Mouse (Mus musculus) telencephalon, adult 2 months (tissue): Measurements from ENCODE around the gene Narf.
A peak's percentile ranks its signal among the peaks of the same experiment; 100 is the strongest.

Source experiments
- DNase-seq: peaks from one replicate; pipeline ENCODE4 v3.0.0-alpha.2; 2011; ENCODE audit warnings: low read depth, low spot score

Gene Narf

DNA sequence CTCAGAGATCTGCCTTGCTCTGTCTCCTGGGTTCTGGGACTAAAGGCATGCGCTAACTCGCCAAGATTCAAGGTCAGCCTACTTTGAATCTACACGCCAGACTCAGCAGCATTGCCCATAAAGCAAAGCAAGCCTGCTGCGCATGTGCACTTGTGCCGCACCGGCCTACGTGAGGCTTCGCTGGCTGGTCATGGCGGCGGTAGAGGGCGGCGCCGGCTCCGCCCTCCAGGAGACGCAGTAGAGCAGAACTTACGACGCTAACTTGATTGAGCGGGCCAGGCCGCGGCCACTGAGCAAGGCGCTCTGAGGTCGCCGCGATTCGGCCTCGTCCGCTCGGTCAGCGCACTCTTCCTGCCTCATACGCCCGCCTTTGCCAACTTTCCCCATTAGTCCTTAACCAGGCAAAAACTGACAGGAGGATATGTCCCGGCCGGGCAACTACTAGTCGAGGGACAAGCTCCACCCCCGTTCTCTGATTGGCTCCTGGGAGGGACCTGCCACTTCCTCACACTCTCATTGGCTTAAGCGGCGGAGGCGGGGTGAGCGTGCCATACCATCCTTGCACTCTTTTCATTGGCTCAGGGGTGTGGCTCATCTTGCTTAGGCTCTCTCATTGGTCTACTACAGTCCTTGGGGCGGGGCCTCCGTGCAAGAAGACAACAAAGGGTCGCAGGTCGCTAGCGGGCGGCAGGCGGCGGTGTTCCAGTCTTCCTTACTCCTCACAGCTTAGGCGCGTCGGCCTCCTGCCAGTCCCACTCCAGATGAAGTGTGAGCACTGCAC, at the start of gene Narf:
Gene Narf (plus strand): TSS at position 690 of the 781 bp plus-strand sequence.
- peak; percentile 99 for DNase-seq

DNA sequence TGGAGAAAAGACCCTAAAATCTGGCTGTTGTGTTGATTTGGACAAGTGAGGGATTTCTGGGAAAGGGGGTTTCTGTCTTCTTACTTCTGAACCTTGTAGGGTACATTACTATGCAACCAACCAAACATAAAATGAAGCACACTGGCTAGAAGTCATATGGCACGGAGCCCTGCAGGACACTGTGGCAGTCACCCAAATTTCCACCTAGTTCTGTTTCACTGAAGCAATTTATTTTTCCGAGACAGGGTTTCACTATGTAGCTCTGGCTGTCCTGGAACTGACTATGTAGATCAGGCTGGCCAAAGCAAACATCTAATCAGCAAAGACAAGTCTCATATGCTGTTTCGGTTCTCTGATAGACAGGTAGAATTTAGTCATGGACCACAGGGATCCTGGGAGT, 47.4 kb upstream of the Narf start:
- no peak for DNase-seq

DNA sequence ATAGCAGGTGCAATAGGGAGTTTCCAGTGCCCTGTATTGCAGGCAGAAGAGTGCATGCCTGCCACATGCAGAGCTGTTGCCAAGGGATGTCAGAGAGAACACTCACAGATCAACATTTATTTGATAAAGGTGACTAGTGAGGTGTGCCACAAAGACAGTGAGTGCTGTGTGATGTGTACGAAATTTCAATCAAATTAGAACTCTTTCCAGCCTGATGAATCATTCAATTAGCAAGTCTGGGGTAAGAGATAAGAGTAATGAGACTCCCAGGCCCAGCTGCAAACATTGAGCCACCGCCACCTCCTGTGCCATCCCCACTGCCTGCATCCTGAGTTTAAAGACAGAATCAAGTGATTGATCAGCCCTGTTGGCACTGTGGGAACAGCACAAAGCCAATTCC, 44.3 kb upstream of the Narf start:
- no peak for DNase-seq

DNA sequence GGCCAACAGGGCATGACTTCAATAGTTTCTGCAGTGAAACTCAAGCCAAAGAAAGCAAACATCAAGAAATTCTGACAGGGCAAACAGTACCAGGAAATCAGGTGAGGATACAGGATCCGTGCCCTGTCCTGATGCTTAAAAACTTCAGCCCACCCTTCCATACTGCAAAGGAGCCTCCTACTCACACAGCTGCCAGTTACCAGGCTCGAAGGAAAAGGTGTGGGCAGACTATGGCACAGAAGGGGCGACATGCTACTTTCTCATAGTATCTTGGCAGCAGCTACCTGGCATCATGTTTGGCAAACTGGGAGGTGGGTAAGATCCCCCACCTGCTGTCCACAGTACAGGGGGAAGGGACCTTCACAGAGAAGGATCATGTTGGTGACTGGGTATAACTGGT, 43.6 kb upstream of the Narf start:
- DNase-seq: no peak

DNA sequence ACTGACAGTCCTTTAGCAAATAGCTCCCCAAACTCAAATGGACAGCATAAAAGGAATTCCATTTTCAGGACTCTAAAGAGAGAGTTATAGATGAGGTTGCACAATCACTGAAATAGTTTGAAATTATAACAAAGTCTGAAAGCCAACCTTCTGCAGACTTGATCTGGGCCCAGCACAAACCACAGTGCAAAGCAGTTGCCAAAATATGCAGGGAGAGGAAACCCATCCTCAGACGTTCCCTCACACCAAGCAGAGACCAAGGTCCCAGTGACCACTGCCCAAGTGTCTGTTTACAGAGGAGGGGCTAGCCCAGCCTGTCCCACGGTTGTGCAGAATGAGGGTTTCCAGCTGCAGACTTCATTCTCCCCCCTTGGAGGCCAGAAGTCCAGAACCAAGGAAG, 38.4 kb upstream of the Narf start:
- DNase-seq: no peak

DNA sequence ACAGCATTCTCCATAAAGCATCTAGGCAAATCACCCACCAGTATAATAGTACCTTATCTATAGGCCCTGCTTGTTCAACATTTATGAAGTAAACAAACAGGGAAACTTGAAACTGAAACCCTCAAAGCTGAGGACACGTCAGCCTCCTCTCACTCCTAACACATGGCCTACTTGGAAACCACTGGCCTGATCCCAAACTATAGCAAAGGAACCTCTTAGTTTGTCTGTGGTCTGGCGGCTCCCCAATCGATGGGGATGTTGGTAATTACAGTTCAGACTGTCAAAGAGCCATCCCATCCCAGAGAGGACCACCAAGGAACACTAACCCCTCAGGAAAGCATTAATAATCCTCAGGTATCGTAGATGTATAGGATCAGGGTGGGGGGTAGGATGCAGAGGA, 37.2 kb upstream of the Narf start:
- DNase-seq: no peak

DNA sequence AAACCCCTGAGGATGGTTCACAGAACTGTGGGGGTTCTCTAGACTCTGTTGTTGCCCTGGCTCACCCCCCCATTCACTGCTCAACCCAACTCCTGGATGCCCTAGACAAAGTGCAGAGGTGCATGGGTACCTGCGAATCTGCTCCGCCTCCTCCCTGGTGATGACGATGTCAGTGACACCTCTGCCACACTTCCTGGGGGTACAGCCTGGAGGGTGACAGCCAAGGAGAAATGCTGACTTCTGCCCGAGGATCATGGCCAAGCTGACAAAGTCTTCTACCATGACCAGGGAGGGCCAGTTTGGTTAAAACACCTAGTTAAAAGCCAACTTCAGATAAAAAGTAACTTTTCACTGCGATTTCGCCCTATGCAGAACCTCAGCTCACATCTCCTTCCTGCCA, 36.3 kb upstream of the Narf start:
- DNase-seq: no peak

DNA sequence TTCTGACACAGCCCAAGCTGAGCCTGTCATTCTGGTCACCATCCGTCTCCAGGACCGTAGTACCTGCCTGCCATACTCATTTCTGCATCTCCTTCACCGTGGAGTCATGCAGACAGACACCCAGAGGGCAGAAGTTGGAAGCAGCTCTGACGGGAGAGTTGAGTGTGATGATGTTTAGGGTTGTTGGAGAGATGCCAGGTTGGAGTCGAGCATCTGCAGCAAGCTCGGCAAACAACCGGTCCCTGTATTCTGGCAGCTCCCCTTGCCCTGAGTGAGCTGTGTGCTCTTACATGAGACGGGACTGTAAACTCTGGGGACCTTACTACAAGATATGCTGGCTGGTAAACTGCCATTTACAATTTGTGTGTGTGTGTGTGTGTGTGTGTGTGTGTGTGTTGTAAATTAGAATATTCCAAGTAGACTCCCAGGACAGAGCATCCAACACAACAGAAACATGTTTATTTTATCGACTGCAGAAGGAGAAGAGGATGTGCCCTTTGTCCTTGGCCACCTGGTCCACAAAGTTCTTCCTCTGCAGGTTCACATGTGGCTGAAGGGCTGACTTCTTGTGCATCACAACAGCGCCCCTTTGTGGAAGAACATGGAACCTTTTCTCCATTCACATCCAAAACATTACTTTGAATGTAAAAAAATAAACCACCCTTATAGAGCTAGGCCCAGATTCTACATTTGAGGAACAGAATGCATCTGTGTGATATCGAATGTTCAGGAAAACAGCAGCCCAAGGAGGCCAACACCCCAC, 35.4 kb upstream of the Narf start:
- DNase-seq: peak; percentile 27

DNA sequence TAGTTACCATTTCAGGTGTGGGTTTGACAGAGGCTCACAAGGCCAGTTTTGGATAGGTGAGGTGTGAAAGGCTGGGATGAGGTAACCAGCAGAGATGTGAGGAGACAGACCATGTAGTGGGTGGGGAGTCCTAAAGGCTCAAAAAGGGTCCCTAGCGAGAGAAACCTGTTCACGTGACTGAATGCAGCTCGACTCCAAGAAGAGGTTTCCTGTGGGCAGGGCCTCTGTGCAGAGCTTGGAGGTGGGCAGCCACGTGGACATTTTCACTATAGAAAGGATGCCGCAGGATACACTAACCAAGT, 33.2 kb upstream of the Narf start:
- DNase-seq: no peak

DNA sequence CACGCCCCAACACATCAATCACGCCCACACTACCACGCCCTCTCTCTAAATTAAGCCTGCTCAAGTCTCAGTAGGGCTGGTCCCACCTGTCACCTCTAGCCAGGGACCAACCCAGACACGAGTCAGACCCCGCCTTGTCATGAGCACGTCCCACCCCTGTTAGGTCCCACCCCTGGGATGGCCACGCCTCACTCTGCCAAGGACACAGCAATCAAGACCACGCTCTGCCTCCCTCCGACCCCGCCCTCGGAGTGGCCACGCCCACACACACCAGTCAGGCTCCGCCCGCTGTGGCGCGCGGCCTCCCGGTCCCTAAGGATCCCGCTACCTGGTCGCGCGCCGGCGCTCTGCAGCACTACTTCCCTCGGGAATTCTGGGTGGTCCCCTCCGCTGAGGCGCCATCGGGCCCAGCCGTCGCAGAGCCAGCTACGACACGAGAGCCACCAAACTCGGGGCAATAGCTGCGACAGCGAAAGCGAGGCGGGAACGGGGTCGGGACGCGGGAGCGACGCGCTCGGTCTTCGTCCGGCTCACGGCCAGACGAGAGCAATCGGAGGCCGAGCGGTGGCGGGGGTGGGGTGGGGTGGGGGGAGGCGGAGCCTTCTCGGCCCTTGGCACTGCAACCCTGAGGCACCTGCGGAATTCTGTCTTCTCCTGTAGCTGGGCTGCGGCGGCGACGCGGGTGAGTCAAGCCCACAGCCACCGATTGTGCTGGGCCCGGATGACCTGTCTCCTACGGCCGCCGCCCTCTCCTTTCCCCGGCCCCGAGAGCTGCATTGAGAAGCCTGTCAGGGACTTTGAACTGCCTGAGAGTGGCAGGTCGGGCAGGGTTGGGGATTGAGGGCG, 32.7 kb upstream of the Narf start, which contains the start of the genes Hexdc and Ogfod3:
Gene Hexdc (plus strand): TSS at position 273 of the 846 bp plus-strand sequence.
Gene Ogfod3 (minus strand): TSS at position 551 of the 846 bp plus-strand sequence.
- peak; percentile 96 for DNase-seq

DNA sequence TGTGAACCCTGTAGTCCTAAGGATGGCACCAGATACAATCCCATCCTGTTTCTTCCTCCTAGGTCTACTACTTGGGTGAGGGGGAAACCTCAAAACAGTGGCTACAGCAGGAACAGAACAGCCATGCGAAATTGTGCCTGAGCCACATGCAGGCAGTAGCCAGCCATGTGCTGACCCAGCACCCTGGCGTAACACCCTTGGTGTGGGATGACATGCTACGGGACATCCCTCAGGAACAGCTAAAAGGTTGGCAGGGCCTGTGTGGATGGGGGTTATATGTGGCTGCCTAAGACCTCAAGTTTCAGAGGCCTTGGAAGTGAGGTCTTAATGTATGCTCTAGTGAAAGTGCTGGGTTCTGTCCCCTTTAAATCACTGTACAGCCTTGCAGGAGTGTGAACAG, 20.2 kb upstream of the Narf start:
- no peak for DNase-seq

DNA sequence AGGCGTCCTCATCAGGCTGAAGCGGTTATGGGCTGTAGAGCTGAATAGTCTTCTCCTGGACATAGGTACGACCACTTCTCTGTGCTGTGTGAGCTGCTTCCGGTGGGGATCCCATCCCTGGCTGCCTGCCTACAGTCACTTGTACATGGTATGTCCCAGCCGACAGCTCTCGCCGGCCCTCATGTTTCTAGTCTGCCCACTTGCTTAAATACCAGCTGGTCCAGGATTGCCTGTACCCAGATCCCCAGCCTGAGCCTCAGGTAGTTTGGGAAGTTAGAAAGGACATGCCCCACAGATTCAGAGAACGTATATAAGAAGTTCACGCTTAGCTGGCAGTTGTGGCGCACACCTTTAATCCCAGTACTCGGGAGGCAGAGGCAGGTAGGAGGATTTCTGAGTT, 17.3 kb upstream of the Narf start:
- no peak for DNase-seq

DNA sequence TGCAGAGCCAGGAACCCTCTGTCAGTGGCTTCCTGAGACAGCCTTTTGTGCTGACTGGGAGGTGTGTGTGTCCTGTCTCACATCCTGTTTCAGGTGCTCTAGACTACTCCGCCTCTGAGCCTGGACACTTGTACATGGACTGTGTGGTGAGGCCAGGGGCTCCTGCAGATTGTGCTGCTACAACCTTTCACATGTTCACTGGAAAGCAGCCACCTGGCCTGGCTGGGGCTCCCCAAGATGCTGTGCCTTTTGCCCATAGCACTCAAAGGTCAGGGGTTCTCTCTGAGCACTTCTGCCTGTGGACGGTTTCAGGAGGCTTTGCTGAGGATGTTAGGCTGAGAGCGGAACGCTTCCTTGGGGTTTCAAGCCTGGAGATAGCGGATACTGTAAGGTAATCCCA, 16.3 kb upstream of the Narf start:
- DNase-seq: no peak

DNA sequence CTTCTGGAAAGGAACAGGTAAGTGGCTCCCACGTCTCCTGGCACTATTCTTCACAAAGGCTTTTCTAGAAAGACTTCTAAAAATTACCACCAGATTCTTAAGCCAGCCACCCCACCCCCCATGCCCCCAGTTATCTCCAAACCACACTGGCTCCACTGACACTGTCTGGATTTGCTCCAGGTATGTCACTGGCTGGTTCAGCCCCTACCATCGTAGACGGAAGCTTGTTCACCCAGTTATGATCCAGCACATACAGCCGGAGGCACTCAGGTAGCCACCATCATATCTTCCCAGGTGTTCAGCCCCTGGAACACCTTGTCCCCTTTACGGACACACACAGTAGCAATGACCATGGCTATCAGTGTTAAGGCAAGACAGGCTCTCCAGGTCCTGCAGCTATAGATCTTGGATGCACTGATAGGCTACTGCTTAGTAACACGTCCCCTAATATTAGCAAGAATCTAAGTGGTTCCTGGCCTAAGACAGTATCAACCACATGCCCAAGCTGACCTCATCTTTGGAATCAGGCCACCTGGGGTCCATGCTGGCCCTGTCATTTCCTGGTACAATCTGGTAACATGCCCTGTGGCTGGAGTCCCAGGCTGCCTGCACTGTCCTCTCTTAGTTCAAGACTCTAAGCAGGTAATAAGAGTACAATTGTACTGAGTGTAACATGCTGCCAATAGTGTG, 15.6 kb upstream of the Narf start:
- DNase-seq: no peak

DNA sequence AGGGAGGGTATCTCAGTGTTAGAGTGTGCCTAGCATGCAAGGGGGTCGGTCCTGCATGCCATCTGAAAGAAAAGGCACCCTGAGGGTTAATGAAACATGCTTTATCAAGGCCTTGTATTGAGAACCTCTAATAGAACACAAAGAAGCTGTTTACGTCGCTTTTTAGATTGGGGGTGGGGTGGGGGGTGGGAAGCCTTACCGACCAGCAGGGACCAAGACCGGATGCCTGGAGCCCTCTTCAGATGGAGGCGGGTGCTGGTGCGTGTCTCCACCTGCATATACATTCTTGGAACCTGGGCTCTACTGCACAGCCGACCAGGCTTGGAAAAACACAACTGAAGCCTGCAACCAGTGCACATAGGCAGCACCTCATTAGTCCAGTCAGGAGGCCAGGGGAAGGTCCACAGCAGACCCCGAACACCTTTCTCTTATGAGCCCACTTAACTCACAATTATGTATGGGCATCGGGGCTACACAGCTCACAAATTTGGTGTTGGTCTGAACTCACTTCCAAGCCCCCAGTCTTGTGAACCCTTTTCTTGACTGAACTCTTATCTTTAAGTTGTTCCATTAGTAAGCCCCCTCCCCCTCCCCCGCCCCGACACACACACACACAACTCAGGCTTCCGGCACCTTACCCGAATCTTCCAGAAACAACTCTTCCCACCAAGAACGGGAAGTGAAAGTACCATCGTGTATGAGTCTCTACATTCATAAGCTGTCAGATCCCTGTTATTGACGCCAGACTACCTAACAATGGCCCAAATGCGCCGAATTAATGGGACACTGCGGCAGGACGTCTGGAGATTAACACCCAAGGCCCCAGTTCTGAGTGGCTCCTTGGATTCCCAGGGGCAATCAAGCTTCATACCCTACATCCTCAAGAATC, 8.7 kb upstream of the Narf start:
- DNase-seq: no peak

DNA sequence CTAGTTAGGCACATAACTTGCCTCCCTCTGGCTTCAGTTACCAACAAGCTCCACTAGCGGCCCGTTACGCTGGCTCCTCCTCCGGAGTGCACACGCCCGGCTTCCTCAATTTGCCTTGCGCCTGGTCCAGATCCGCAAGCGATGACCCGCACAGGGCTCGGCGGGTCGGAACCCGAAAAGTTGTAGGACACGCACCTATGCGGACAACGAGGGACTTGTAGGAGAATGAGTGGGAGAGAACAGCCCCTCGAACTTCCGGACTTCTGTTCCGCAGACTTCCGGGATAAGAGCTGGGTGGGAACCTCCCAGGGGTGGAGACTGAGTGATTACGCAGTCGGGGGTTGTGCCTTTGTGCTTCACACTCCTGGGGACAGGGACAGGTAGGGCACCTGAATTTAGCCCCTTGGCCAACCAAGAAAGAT, 8.0 kb upstream of the Narf start, which contains the start of gene Cybc1:
Gene Cybc1 (minus strand): TSS at position 305 of the 422 bp plus-strand sequence.
- peak; percentile 74 for DNase-seq

DNA sequence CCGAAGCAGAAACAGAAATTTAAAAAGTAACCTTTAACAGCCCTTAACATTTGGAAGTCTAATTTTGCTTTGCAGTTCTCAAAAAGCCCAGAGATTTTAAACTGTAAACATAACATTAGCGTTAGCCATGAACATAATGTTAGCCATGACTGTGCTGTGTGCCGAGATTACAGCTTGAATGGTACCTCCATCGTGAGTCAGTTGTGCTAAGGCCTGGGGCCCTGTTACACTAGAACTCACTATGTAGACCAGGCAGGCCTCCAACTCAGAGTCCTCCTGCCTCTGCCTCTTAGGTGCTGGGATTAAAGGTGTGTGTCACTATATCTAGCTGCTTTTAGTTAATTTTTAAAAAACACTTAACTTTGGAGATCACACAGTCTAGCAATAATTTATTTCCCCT, 5.9 kb upstream of the Narf start:
- no peak for DNase-seq

DNA sequence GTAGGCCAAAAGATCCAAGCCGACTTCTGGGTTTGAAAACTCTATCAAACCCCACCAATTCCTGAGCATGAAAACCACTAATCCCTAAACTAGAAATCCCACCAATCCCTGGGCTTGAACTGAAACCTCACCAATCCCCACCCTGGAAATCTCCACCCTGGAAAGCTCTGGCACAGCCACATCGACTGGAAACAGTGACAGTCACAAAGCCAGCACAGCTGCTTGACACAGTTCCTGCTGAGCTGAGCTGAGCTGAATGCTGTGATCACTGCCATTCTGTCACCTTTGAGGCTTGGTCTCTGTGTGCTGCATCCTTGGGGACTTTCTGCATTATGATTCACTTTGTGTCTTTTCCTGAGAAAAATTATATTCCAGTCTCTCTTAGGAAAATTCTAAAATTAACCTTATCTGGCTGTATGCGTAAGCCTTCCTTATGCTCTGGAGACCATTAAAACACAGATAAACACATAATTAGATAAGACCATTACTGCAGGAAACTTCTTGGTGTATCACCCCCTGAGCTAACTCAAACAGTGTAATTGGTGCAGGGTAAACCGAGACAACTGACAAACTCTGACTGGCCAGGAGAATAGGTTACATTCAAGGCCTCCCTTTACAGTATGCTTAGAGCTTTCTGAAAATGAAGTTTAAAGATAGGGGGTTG, 5.3 kb upstream of the Narf start:
- DNase-seq: peak; percentile 17

DNA sequence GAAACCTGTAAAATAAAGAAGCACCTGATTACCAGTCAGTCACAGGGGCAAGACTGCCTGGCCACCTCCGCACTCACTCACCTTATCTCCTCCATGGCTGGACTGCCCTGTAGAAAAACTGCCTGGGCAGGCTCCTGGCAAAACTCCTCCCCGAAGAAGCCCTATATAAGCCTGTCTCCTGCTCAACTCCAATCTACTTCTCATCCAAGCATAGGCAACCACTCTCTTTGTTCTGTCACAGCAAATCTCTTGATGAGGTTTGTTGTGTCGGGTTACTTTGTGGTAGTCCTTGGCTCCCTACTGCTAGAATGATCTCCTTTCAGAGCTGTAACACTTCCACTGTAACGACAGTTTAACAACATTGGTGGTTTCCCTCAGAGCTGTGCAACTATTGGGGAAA, 4.3 kb upstream of the Narf start:
- DNase-seq: no peak
